Comparison of ENCODE assay signal across 17 mouse cellular contexts in the genomic region with DNA sequence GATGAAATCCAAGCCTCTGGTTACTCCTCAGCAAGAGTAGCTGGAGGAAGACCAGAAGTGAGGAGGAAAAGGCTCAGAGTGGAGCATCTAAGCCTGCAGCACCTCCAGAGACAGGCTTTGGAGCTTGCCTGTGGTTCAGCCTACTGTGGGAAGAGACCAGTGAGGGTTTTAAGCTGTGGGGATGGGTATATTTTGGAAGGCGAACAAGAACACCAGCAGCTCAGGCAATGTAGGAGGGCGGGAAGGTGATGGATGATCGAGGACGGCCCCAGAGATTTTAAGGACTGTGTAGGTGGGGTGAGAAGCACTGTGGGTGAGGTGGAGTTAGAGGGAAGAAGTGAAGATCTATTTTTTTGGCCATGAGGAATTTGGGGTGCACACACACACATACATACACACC.
"Had no signal": no experiment of that assay in that cellular context is flagged by ENCODE, and none has a peak within 500 bp of the region (broad histone marks: within the 10 kb centered on the region; RNA-seq: fewer than 3 reads in every experiment).

No protein-coding gene starts in this region.

- H3K4me3 ChIP-seq: limb, embryonic 15.5 days; liver, embryonic 12.5 days; megakaryocyte, embryonic 14.5 days; neural tube, embryonic 13.5 days; stomach, embryonic 15.5 days had no signal

- DNase-seq: kidney, adult 11 months; kidney, adult 9 months; kidney, postnatal 36 days; layer of hippocampus, adult 9-11 months; layer of hippocampus, postnatal 36 days; lung, embryonic 14.5 days; lung, postnatal 14 days; retina, postnatal 1 day; right cerebral cortex, postnatal 4 days; thymus, postnatal 36 days had no signal

- H3K27ac ChIP-seq: kidney, postnatal 0 days; limb, embryonic 15.5 days; liver, embryonic 12.5 days; macrophage; neural tube, embryonic 13.5 days; stomach, embryonic 15.5 days had no signal
